Mouse (Mus musculus) cortical plate, adult 2 months (tissue): ENCODE measurements around the gene Gm45717.

Experiments used
- CTCF ChIP-seq: fragments of 200-500 bp; IDR thresholded peaks from 2 replicates; pipeline ENCODE4 v1.5.1; 2011; ENCODE audit warnings: mild to moderate bottlenecking, control low read depth, low read length; ENCODE audit not compliant: insufficient read depth; ENCODE audit errors: extremely low read depth
- POLR2A ChIP-seq: fragments of 200-500 bp; IDR thresholded peaks from 2 replicates; pipeline ENCODE4 v1.6.1; 2011; ENCODE audit warnings: mild to moderate bottlenecking, low read length, control low read depth; ENCODE audit not compliant: insufficient read depth; ENCODE audit errors: extremely low read depth

DNA sequence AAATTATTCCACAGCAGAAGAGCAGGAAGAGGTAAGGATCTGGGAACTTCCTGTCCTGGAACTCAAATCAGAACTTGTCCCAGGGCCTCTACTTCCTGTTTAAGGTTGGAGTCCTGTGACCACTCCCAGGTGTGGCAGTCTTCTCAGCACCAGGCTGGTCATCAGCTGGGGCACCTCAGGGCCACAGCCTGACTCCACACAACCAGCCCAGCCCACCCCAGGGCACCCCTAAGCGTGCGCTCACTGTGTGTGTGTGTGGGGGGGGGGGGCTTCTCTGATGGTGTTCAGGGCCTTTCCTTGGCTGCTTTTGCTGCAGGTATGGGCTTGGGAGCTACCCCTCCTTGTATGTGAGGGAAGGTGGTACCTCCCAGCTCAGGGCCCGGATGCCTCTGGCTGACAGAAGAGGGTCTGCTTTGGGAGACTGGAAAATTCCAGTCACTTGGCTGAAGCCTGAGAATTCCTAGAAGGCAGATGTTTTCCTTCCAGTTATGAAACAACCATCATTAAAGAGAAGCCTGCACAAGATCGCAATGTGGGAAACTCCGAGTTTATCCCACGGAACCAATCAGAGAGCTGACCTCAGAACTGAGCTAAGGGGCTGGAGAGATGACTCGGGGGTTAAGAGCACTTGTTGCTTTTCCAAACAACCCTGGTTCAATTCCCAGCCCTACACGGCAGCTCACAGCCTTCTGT, 15.9 kb upstream of the Gm45717 start:
- TF ChIP-seq CTCF (no peak), POLR2A (no peak)
